Mouse (Mus musculus): Measurements from ENCODE around the gene Tbc1d5. TPM values are rescaled to one million over a fixed set of nuclear protein-coding genes. Genes with fewer than 3 reads are reported as not detected.

The Tbc1d5 gene
- polyA plus RNA-seq, 1 experiment from 2014 or later = 6.1 TPM

DNA sequence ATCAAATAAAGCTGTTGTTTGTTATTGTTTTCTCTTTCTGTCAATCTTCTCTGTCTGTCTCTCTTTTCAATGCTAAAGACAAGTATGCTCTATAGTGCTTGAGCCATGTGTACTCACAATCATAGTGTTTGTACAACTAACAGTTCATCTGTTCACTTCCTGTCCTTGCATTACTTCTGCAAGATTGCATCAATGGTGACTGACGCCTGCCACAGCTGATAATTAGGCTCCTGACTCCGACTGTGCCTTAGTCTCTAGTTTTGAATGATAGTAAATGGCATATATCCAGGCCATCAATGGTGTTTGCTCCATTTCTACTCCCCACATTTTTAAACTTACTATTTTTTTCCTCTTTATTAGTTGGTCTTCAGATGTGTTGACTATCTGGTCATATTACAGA is 162.8 kb downstream of the Tbc1d5 start:
- Histone ChIP-seq H3K4me3 (replicated peaks; ENCODE audit: low read depth, low read length) (no peak overlapping the region), H3K9ac (ENCODE audit: low read depth, low read length) (no peak overlapping the region), H3K4me2 (ENCODE audit: low read length) (no peak overlapping the region), H3K36me3 (ENCODE audit: insufficient read depth, low read length) (no peaks in the 10 kb centered on the region), H3K4me1 (replicated peaks; ENCODE audit: insufficient read depth, low read length) (no peaks in the 10 kb centered on the region), H3K27me3 (ENCODE audit: insufficient read depth, low read length) (no peaks in the 10 kb centered on the region), H3K27ac (no peak overlapping the region), H3K9me3 (replicated peaks; ENCODE audit: low read length) (no peaks in the 10 kb centered on the region)
- WGBS = 92% methylated on average over 2 of the region's 2 CpGs
- no peak for TF ChIP-seq CTCF (IDR thresholded peaks at IDR 0.05; ENCODE audit: low read depth)
- no peak for ATAC-seq (replicated peaks; ENCODE audit: low FRiP score, low read depth)
- DNase-seq (ENCODE audit: low spot score) = no peak

DNA sequence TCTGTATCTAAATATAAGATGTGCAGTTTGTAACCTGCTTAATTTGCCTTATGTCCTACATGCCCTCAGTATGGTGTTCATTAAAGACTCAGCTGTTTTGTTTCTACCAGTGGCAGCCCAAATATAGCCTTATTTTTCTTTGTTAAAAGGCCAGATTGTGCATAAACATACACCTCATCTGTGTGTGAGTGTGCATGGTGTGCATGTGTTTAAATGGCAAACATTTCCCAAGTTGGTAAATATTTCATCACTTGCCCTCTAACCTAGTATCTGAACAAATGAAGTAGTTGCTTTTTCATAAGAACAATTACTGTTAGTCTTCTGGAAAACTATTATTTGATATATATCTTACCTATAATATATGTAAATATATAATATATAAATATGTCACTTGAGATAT is 165.2 kb downstream of the Tbc1d5 start:
- no peaks in the 10 kb centered on the region for H3K36me3 ChIP-seq (ENCODE audit: insufficient read depth, low read length)
- no peaks in the 10 kb centered on the region for H3K4me1 ChIP-seq (replicated peaks; ENCODE audit: insufficient read depth, low read length)
- no peak overlapping the region for H3K27ac ChIP-seq
- H3K4me3 ChIP-seq (replicated peaks; ENCODE audit: low read depth, low read length) = no peak overlapping the region
- H3K9ac ChIP-seq (ENCODE audit: low read depth, low read length) = no peak overlapping the region
- ATAC-seq (replicated peaks; ENCODE audit: low FRiP score, low read depth) = no peak
- no peaks in the 10 kb centered on the region for H3K27me3 ChIP-seq (ENCODE audit: insufficient read depth, low read length)
- H3K4me2 ChIP-seq (ENCODE audit: low read length) = no peak overlapping the region
- H3K9me3 ChIP-seq (replicated peaks; ENCODE audit: low read length) = no peaks in the 10 kb centered on the region
- DNase-seq (ENCODE audit: low spot score) = no peak
- TF ChIP-seq CTCF (IDR thresholded peaks at IDR 0.05; ENCODE audit: low read depth) = no peak

- Histone ChIP-seq H3K9ac (ENCODE audit: low read depth, low read length) (no peak overlapping the region), H3K4me3 (replicated peaks; ENCODE audit: low read depth, low read length) (no peak overlapping the region), H3K4me2 (ENCODE audit: low read length) (no peak overlapping the region), H3K4me1 (replicated peaks; ENCODE audit: insufficient read depth, low read length) (no peaks in the 10 kb centered on the region), H3K27ac (no peak overlapping the region), H3K27me3 (ENCODE audit: insufficient read depth, low read length) (no peaks in the 10 kb centered on the region), H3K36me3 (ENCODE audit: insufficient read depth, low read length) (no peaks in the 10 kb centered on the region), H3K9me3 (replicated peaks; ENCODE audit: low read length) (no peaks in the 10 kb centered on the region)
- no peak for TF ChIP-seq CTCF (IDR thresholded peaks at IDR 0.05; ENCODE audit: low read depth)
- ATAC-seq (replicated peaks; ENCODE audit: low FRiP score, low read depth) = no peak
- no peak for DNase-seq (ENCODE audit: low spot score)
These were observed 176.0 kb downstream of the Tbc1d5 start for GRCm38 (mm10) chr17:51003179-51003578.

DNA sequence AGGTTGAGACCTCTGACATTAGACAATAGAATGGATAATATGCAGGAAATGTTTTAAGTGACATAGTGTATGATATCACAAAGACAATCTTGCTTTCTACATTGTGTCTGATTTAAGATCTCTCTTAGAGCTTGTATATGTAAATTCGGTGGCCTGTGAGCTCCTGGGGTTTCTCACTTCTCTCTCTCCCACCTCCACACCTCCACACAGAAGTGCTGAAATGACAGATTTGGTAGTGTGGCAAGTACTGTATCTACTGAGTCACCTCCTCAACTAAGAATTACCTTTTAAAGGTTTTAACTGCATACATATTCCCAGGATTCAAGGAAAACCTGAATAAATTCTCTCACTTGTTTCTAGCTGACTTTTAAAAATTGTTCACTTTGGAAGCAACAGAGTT is 180.9 kb downstream of the Tbc1d5 start:
- no peaks in the 10 kb centered on the region for H3K9me3 ChIP-seq (replicated peaks; ENCODE audit: low read length)
- no peak for TF ChIP-seq CTCF (IDR thresholded peaks at IDR 0.05; ENCODE audit: low read depth)
- no peaks in the 10 kb centered on the region for H3K4me1 ChIP-seq (replicated peaks; ENCODE audit: insufficient read depth, low read length)
- no peak overlapping the region for H3K4me2 ChIP-seq (ENCODE audit: low read length)
- no peak overlapping the region for H3K9ac ChIP-seq (ENCODE audit: low read depth, low read length)
- 54% methylated on average over 1 of the region's 1 CpGs for WGBS
- no peak for ATAC-seq (replicated peaks; ENCODE audit: low FRiP score, low read depth)
- DNase-seq (ENCODE audit: low spot score) = no peak
- no peak overlapping the region for H3K4me3 ChIP-seq (replicated peaks; ENCODE audit: low read depth, low read length)
- H3K27me3 ChIP-seq (ENCODE audit: insufficient read depth, low read length) = no peaks in the 10 kb centered on the region
- no peaks in the 10 kb centered on the region for H3K36me3 ChIP-seq (ENCODE audit: insufficient read depth, low read length)
- no peak overlapping the region for H3K27ac ChIP-seq

DNA sequence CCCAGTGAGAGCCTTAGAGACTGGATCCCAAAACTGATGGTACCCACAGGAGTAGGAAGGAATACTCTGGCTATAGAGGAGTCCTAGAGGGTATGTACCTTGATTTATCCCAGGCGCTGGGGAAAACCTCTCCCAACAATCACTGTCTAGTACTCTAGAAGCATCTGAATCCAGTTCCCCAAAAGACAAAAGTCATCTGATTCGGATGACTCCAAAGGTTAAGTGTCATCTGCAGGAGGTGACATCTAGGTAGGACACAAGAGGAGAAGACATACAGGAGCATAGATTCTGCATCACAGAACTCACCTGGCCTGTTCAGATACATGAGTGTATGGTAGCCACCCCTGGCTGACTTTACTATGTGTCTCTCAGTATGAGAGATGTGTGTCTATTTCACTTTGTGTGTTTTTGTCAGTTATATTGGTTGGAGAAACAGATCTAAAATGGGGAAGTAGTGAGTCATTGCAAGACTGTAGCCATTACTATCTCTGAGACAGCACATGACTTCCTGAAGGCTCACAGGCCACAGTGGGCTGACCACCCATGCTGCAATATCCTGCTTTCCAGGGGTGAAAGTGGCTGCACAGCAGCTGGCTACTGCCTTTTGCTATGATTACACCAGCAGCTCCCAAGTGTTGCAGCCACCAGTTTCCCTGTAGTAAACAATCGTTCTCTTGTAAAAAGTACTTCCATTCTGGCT is 185.7 kb downstream of the Tbc1d5 start:
- Histone ChIP-seq H3K4me1 (replicated peaks; ENCODE audit: insufficient read depth, low read length) (no peaks in the 10 kb centered on the region), H3K27me3 (ENCODE audit: insufficient read depth, low read length) (no peaks in the 10 kb centered on the region), H3K4me2 (ENCODE audit: low read length) (no peak overlapping the region), H3K9ac (ENCODE audit: low read depth, low read length) (no peak overlapping the region), H3K9me3 (replicated peaks; ENCODE audit: low read length) (no peaks in the 10 kb centered on the region), H3K36me3 (ENCODE audit: insufficient read depth, low read length) (no peaks in the 10 kb centered on the region), H3K27ac (no peak overlapping the region), H3K4me3 (replicated peaks; ENCODE audit: low read depth, low read length) (no peak overlapping the region)
- 0 out of 2 replicates have a peak, but pooled peaks have one; percentile 40 for ATAC-seq (replicated peaks; ENCODE audit: low FRiP score, low read depth)
- DNase-seq (ENCODE audit: low spot score) = peak; percentile 12
- 87% methylated on average over 3 of the region's 3 CpGs for WGBS
- TF ChIP-seq CTCF (IDR thresholded peaks at IDR 0.05; ENCODE audit: low read depth) = no peak

- 95% methylated on average over 2 of the region's 2 CpGs for WGBS
These were observed 188.3 kb downstream of the Tbc1d5 start for GRCm38 (mm10) chr17:50990770-50991405.

More at GRCm38 (mm10) chr17:50990770-50991405, 188.3 kb downstream of the Tbc1d5 start:
- no peak for TF ChIP-seq CTCF (IDR thresholded peaks at IDR 0.05; ENCODE audit: low read depth)
- Histone ChIP-seq H3K36me3 (ENCODE audit: insufficient read depth, low read length) (no peaks in the 10 kb centered on the region), H3K4me3 (replicated peaks; ENCODE audit: low read depth, low read length) (no peak overlapping the region), H3K9ac (ENCODE audit: low read depth, low read length) (no peak overlapping the region), H3K9me3 (replicated peaks; ENCODE audit: low read length) (no peaks in the 10 kb centered on the region), H3K27ac (no peak overlapping the region), H3K4me2 (ENCODE audit: low read length) (no peak overlapping the region), H3K4me1 (replicated peaks; ENCODE audit: insufficient read depth, low read length) (no peaks in the 10 kb centered on the region), H3K27me3 (ENCODE audit: insufficient read depth, low read length) (no peaks in the 10 kb centered on the region)
- DNase-seq (ENCODE audit: low spot score) (no peak), ATAC-seq (replicated peaks; ENCODE audit: low FRiP score, low read depth) (no peak)
